Mouse (Mus musculus) cerebellum, adult 2 months (tissue): ENCODE data around the gene Slc7a15.
"Not testable (repeated sequence)": the region's sequence is repeated elsewhere in the genome, so short reads cannot be mapped to it uniquely, and the experiment has no call there.

Experiments used
- CTCF ChIP-seq: fragments of 200-500 bp; IDR thresholded peaks from 2 replicates; pipeline ENCODE4 v1.5.1; 2011; ENCODE audit warnings: low read depth, mild to moderate bottlenecking, control low read depth, low read length, moderate library complexity, borderline replicate concordance; ENCODE audit not compliant: insufficient read depth
- POLR2A ChIP-seq: fragments of 200-500 bp; IDR thresholded peaks from 2 replicates; pipeline ENCODE4 v1.6.1; 2011; ENCODE audit warnings: low read length, control low read depth, borderline replicate concordance; ENCODE audit not compliant: insufficient read depth

DNA sequence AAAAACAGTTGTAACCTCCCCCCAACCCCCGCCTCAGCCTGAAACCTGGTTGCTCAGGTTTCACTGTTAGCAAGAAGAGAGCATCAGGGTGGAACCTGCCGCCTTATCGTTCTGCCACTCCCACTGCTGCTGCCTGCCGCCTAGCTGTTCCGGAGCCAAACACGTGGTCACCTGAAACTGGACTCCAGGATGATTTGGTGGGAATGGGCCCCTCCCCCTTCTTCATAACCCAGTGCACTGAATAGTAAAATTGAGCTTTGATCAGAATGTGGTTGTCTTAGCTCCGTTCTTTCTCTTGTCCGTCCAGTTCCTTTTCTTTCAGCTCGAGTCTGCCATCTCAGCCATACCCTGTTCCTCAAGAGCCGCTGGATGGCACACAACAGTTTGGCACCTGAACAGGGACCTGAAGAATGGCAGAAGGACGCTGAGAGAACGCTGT, 26.9 kb downstream of the Slc7a15 start:
- TF ChIP-seq CTCF, POLR2A: not testable (repeated sequence)
